Mouse (Mus musculus): ENCODE data around the gene Ccdc40. TPM values are rescaled to one million over a fixed set of nuclear protein-coding genes. Genes with fewer than 3 reads are reported as not detected.

Ccdc40 gene
- 1 to 10 TPM in 1 of 2 experiments, under 1 TPM in 1; 0.27 to 1.4 TPM for total RNA-seq (2021)

DNA sequence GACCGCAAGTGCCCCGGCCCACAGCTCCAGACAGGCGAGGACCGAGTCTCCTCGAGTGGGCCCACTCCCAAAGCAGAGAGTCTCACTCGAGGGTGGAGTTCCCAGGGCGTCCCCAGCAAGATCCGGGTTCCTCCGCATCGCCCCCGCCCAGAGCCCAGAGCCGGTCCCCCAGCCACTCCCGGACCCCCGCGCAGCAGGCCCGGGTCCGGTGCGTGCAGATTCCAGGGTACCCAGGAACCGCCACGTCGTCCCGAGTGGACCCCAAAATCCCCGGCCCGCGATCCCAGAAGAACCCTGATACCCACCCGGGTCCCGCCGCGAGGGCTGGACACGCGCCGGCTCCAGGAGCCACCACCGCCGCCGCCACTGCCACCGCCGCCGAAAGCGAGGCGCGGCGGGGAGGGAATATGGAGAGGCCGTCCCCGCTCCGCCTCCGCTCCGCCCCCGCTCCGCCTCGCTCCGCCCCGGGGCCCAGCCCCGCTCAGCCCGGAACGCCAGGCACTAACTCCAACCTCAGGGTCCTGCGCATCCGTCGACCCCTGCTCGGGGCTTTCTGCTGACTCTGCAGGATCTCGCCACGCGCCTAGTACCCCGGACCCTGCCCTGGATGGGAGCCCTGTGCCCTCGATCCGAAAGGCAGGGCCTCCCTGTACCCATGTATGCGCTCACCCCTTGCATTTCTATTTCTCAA is at the start of gene Ccdc40, which contains the start of gene Tbc1d16:
Gene Ccdc40, plus strand, starts transcription at position 482 of the 691 bp plus-strand sequence.
Gene Tbc1d16, minus strand, starts transcription at position 409 of the 691 bp plus-strand sequence.
- DNase-seq = peak; percentile 77

DNA sequence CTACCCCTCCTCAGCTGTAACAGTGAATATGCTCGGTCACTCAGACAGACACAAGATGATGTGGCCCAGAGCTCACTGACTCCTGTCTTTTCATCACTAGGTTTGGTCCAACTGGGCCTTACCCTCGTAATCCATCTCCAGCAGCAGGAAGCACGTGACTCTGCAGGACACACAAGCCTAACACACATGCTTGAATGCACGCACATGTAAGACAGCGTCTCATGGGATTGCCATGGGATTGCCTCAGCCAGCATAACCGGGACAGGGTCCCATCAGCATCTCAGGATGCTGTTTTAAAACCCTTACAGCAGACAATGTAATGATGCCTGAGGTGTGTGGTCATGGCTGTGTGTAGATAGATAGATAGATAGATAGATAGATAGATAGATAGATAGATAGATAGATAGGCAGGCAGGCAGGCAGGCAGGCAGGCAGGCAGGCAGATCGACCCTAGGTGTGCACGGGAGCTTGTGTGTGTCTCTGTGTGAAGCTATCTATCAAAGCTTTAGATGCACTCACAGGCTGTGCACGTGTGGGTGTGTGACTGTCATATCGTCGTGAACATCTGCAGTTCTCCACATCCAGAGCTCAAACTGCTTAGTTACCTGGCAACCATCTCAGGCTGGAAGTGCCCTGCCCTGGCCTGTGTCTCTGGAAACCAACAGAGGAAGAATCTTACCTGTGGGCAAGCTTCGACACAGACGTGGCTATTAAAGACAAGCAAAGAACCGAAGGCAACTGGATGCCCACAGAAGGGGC is 47.4 kb upstream of the Ccdc40 start:
- DNase-seq = no peak

DNA sequence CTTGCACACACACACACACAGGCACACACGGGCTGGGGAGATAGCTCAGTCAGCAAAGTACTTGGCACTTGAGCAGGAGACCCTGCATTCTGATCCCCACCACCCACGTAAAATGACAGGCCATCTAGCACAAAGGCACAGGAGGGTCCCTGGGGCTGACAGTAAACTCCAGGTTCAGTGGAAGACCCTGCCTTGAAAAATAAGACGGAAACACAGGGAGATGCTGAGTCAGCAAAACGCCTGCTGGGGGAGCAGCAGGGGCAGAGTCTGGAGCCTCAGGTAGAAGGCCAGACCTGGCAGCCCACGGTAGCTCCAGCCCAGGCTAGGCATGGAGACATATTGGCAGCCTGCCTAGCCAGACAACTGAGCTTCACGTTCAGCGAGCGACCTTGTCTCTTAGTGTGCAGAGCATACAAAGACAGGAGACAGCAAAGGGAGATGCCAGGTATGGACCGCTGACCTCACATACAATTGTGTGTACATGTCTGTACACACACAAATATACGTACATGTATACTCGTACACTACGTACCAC is 46.4 kb upstream of the Ccdc40 start:
- DNase-seq = no peak

DNA sequence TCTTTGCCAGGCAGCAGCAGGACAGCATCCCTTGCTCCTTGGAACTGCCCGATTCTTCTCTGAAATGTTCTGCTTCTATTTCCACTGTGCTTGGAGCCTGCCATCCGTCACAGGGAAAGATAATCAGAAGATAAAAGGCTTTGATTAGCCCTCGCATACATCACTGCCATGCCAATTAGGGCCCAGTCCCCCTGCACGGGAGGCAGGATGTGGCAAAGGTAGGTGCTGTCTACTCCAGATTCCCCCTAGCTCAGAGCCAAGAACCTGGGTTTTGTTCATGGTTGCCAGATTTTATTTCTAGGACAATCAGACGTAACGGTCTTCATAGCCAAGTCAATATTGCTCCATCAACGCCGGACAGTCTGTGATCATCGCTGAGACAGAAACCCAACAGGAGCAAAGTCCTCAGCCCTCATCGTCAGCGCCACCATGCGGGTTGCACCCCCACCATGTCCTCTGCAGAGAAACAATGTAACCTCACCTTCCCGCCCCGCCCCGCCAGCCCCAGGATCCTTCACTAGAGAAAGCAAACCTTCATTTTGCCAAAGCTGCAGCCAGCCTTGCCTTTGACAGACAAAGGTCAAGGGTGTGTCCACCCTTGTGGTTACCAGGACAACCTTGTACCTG is 44.6 kb upstream of the Ccdc40 start:
- DNase-seq = no peak

DNA sequence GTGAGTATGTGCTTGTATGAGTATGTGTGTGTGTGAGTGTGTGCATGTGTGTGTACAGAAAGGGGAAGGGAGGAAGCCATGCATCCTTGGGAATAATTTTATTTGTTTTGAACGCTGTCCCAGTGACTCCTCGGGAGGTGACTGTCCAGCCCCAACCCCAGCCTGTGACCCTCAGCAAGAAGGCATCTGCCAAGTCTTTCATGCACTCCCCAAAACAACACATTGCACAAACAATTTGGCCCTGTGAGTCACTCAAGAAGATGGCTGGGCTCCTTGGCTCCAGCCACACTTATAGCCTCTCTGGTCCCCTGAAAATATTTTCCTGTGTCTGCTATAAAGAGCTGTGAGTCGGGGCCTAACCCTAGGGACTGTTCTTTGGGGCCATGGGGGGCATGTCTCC is 42.0 kb upstream of the Ccdc40 start:
- no peak for DNase-seq

DNA sequence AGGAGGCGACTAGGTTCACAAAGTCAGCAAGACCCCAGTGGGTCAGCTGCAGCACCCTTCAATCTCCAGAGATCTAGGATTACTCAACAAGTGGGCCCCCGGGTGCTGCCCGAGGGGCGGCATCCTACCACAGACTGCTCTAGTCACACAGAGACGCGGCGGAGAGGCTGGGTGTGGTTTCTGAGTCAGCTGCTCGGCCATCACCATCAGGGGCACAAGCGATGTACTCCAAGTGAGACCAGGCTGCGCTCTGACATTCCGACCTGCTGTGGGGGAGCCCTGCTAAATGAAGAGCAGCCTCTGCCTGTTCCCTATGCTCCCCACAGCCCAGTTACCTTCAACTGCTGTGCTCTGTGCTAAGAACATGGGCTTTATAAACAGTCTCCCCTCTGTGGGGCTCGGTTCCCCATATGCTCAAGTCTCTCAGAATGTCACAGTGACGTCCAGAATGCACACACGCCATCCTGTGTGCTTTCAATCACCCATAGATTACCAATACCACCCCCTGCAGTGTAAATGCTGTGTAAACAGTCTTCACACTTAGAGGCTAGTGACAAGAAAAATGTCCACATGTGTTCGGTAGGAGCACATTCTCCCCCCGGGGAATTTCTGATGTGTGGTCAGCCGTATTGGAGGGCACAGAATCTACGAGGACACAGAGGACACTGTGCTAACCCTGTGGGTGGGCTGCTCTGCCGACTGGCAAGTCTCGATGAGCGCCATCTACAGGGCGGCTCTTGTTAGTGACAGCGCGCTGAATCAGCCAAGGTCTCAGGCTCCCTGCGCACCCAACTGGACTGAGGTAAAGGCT is 41.2 kb upstream of the Ccdc40 start:
- peak; percentile 82 for DNase-seq

DNA sequence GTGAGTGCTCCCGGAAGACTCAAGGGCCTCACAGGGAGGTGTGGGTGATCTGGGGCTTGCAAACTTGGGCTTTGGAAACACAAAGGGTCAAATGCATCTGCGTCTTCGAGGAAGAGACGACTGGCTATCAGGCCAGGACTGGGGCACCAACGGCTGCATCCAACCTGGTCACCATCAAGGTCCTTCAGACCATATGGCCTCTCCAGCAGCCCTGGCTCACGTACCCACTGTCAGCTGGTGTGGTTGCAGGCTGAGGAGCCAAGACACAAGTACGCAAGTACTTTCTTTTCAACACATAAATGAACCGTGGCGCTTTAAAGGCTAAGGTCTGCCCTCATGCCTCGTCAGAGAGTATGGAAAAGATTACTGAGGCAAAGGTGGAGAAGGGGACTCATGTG is 40.6 kb upstream of the Ccdc40 start:
- no peak for DNase-seq

DNA sequence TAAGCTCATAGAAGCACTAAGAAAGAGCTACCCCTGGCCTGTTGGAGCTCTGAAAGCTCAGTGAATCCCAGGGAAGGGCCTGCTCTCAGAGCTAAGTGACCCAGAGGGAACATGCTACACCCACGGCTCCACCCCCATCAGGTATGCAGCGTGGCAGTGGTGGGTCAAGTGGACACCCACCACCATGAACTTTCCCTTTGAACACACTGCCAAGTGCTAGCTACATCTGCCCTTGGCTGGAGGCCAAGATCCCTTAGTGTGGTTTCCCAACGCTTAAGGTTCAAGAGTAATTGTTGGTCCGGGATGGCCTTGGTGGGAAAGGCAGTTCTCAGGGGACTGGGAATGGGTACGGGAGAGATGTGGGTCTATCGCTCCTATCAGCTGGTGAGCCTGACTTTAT is 40.0 kb upstream of the Ccdc40 start:
- DNase-seq = peak; percentile 39

DNA sequence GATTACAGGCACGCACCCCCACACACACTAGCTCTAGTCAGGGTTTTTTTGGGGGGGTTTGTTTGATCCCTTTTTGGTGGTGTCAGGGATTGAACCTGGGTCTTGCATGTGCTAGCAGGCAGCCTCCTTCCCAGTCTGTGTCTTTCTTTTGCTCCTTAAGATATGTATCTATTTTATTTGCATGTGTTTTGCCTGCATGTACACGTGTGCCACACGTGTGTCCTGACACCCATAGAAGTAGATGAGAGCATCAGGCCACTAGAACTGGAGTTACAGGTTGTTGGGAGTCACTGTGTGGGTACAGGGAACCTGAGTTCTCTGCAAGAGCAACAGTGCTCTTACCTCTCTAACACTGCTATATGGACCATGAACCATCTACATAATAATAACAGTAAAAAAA is 39.1 kb upstream of the Ccdc40 start:
- DNase-seq = no peak

DNA sequence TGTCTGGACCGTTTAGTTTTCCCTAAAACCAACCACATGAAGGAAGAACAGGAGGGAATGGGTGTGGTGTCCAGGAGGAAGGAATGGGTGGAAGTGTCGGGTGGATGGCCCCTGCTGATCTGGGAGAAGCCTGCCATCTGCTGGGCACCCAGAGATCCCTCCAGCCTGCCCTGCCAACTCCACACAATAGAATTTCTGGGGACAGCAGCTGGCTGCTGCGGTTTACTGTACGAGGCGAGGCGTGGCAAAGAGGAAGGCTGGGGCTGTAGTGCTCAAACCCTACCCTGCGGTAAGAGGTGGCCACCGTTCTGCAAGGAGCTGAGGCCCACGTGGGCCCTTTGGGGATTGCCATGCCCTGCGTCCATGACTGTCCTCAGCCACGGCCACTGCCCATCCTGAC is 37.9 kb upstream of the Ccdc40 start:
- peak; percentile 84 for DNase-seq

DNA sequence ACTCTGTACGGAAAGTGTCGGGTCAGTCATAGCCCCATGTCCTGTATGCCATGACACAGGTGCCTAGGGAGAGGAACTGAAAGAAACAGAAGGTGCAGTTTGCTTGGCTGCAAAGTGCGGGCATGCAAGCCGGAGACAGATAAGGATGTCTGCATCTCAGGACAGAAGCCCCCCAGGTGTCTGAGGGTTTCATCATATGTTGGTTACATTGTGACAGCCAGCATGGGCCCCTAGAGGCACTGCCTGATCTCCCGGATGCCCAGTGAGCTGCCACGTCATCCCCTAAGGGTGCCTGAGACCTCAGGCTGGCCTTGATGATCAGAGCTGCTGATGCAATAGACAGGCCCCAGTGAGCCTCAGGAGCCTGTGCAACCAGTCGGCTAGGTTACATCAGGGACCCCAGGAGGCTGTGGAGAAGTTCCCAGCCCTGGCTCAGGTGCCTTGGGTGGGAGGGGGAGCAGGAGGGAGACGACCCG is 36.7 kb upstream of the Ccdc40 start:
- no peak for DNase-seq

DNA sequence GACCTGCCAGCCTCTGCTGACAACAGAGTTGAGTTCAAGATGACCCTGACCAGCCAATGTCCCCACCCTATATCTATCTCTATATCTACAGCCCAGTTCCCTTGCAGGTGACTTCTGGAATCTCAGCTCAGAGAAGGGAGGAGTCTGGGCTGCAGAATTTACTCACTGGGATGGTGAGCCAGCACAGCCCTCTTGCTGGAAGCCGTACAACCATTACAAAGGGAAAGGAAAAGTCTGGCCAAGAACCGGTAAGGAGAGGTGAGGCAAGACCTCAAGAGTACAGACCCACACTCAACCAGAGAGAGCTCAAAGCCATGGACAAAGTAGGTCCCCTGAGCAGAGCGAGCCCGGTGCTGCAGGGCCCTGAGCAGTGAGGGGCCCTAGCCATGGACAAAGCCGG is 36.2 kb upstream of the Ccdc40 start:
- DNase-seq = no peak

DNA sequence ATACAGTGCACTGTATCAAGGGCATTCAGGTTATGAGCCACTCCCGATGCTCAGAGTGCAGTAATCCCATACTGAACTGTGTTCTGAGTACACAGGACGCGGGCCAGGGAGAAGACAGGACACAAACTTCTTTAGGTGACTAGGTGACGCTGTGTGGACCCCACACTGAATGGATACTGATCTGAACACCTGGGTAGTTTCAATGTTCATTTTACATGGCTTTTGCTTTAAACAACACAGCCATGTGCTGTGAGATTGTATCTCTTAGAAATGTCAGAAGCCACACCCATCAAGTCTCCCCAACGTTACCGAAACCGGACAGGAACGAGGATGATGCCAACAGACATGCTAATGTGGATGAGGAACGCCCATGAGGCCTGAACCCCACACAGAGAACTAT is 35.8 kb upstream of the Ccdc40 start:
- DNase-seq = no peak

DNA sequence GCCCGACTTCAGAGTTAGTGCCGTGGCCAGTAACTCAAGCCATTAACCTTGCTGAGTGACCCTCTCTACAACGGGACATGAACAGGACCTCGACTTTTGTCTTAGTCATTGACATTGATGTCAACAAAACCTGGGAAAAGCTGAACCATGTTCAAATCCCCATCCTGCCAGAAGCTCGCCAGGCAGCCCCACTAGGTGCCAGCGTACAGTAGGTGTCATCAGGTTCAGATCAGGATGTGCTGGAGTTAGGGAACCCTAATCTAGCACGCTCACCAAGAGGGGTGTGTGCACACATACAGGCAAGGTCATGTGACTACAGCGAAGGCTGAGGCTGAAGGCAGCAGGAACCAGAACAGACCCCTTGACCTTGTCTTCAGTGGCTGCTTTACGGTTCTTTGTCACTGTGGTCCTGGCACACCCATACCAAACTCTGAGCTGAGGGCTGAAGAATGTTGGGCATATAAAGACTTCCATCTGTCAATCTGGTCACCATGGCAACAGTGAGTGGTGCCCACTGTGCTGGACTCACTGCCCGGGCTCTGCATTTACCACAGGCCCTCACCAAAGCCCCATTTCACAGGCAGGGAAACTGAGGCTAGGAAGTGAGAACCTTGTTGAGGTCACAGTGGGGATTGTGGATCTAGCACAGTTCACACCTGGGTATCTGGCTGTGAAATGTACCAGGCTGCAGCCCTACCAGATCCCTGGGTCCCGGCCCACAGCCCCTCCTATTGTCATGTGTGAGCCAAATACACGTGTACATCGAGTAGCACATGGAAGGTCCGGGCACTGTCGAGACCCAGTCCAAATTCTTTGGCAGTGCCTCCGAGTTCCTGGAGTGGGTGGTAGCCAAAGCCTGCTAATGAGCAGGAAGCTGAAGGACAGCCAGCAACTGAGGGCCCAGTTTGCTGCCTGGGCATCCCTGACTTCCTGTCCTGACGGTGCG is 30.5 kb upstream of the Ccdc40 start:
- DNase-seq = peak; percentile 39

DNA sequence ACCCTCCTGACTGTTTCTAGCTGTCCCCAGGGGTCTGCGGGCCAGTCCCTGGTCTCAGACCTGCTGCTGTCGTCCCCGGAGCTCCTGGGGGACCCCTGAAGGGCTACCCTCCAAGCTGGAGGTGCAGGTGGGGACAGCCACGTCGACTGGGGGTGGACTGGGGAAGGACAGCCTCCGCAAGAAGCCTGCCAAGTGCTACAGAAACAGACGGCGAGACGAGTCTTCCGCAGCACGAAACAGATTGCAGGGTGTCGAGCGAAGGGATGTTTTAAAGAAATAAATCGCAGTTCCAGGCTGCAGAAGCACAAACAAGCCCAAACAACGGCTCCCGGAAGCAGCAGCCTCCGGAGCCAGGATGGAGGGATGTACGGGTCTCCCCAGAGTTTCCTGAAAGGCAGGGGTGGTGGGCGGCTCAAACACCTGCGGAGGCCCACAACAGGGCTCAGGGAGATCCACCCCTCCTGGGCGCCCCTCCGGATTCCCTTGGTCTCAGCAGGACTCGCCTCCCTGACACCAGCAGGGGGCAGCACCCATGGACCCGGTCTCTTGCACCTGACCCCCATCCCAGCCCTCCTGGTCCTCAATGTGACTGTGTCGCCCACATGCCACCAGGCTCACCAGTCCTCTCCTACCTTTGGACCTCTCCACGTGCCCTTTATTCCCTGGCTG is 29.7 kb upstream of the Ccdc40 start:
- peak; percentile 54 for DNase-seq

DNA sequence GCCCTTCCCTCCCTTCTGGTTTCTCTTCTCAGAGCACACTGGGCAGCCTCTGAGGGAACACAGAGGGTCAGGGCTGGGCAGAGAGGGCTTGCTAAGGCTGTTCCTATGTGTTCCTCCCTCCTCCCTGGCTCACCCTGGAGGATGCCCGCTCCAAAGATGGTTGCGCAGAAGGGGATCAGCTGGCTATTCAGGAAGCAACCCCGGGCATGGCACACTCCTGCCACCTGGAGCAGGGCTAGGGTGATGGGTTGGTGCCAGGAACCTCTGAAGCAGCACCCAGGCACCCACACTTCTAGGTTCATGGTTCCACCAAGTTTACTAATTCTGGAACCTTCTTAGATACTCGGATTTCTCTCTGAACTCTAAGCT is 29.2 kb upstream of the Ccdc40 start:
- DNase-seq = no peak

DNA sequence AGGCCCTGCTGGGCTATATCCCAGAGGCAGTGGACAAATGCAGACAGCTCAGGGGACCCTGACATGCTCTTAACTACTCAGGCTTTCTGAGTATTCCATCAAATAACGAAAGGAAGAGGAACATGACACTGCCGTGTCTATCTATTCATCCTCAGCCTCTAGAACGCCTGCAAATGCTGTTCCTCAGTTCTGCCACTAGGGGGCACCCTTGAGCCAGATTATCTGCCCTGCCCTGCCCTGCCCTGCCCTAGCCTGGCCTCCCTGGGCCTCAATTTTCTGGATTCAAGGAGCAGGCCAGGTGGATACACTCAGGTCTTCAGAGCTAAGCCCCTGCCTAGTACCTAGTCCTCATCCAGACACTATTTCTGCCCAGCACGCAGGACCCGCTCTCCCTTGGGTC is 24.9 kb upstream of the Ccdc40 start:
- peak; percentile 61 for DNase-seq

DNA sequence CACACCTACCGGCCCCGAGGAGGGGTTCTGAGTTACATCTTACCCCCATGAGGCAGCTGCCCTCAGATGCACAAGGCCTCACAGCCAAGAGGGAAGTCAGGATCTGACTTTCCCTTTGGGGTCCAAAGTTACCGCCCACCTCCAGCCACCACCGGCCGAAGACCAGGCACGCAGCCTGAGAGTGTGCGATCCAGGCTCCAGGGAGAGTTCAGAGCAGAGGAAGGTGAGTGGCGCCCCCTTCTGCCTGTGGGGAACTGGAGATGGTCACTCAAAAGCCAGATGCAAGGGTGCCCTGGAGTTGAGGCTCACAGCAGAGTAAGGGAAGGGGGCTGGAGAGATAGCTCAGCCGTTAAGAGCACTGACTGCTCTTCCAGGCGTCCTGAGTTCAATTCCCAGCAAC is 22.6 kb upstream of the Ccdc40 start:
- DNase-seq = no peak

DNA sequence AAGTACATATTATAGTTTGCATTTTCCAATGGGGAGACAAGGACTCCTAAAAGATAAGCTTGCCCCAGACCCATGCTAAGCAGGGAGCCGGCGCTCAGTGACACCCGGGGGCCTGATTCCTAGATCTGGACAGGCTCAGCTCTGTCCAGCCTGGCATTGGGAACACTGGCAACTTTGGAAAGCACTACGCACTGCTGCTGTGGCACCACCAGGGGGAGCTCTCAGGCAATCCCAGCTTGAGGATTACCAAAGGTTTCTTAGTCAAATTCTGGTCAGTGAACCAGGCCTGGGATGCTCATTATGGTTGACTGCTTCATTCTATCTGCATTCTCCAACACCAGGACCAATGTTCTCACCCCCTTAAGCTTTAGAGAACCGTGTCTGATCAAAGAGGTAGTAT is 21.8 kb upstream of the Ccdc40 start:
- peak; percentile 86 for DNase-seq

DNA sequence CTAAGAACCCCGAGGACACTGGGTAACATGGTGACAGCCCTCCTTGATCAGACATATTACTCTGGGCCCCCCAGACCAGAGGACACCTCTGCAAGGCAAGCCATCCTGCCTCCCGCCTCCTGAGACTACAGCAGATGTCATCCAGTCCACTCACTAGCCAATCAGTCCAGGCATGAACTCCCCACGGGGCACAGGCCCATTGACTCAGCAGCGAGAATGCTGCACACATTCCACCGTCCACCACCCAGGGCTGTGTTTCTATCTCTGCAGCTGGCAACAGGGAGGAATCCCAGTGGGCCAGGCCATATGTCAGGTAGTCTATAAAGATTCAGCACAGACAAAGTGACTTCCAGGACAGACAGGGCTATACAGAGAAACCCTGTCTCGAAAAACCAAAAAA is 20.4 kb upstream of the Ccdc40 start:
- no peak for DNase-seq

Measured in heart, postnatal 4 days (tissue).